Mouse (Mus musculus) thymus, adult 2 months (tissue): ENCODE data around the gene Tmem203. TPM values are rescaled to one million over a fixed set of nuclear protein-coding genes. Genes with fewer than 3 reads are reported as not detected.

Experiments
- DNase-seq: peaks from one replicate; pipeline ENCODE4 v3.0.0; 2021
- H3K27ac ChIP-seq: fragments of 200-500 bp; 2 replicates; pipeline ENCODE4 v1.5.1; 2012; ENCODE audit warnings: low read length, control low read depth; ENCODE audit not compliant: control insufficient read depth, insufficient read depth
- H3K27me3 ChIP-seq: fragments of 200-500 bp; 2 replicates; pipeline ENCODE4 v1.6.1; 2012; ENCODE audit warnings: mild to moderate bottlenecking, low read length, moderate library complexity, mixed read lengths; ENCODE audit not compliant: control insufficient read depth, insufficient read depth
- H3K36me3 ChIP-seq: fragments of 200-500 bp; 2 replicates; pipeline ENCODE4 v1.6.1; 2012; ENCODE audit warnings: mild to moderate bottlenecking, low read length, moderate library complexity; ENCODE audit not compliant: control insufficient read depth, insufficient read depth
- H3K4me1 ChIP-seq: fragments of 200-500 bp; replicated peaks from 2 replicates; pipeline ENCODE4 v1.6.1; 2012; ENCODE audit warnings: low read length; ENCODE audit not compliant: control insufficient read depth, insufficient read depth
- H3K4me3 ChIP-seq: fragments of 200-500 bp; 2 replicates; pipeline ENCODE4 v1.5.1; 2012; ENCODE audit warnings: mild to moderate bottlenecking, low read length, control low read depth, moderate library complexity; ENCODE audit not compliant: control insufficient read depth, insufficient read depth
- CTCF ChIP-seq: fragments of 200-500 bp; IDR thresholded peaks from 2 replicates; pipeline ENCODE4 v1.5.1; 2012; ENCODE audit warnings: mild to moderate bottlenecking, control low read depth, low read length, moderate library complexity, borderline replicate concordance; ENCODE audit not compliant: control insufficient read depth, poor library complexity, insufficient read depth; ENCODE audit errors: extremely low read depth
- POLR2A ChIP-seq: fragments of 200-500 bp; IDR thresholded peaks from 2 replicates; pipeline ENCODE4 v1.6.1; 2012; ENCODE audit warnings: mild to moderate bottlenecking, low read length, control low read depth, moderate library complexity; ENCODE audit not compliant: control insufficient read depth, poor library complexity, insufficient read depth; ENCODE audit errors: extremely low read depth
- WGBS: fragments of 180-500 bp; shearing (Covaris S2); methylation state at CpG from one replicate; pipeline ENCODE4 v1.1.7; 2018; 5-methylcytosine and 5-hydroxymethylcytosine counted together
- polyA plus RNA-seq: library from polyadenylated mRNA; depleted of rRNA; stranded (reverse); fragments of >200 nt; gene quantifications from 2 replicates; pipeline ENCODE4 v1.2.3, GENCODE M21; 2012

Gene Tmem203
- polyA plus RNA-seq, 1 experiment, result 66.1 TPM

DNA sequence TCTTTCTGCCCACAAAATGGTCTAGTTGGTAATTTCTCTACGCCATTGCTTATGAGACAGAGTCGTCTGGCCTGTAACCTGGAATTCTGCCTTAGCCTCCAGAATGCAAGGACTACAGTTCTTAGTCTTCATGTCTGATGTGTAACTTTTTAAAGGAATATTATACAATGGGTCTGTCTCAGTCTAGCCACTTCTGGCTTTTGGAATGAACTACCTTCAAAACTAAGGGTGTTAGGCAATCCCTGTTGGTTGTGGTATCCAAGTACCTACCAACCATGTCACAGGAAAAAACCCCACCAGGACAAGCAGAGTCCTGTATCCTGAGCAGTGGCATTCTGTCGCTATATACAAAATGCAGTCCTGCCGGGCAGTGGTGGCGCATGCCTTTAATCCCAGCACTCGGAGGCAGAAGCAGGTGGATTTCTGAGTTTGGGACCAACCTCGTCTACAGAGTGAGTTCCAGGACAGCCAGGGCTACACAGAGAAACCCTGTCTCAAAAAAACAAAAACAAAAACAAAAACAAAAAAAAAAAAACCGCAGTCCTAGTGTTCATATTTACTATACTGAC, 29.3 kb upstream of the Tmem203 start:
- Histone ChIP-seq H3K4me1 (peaks cover 14% of the 10 kb centered on the region), H3K4me3 (no peak overlapping the region), H3K27ac (no peak overlapping the region; the same call in 1 of the 2 replicates), H3K36me3 (0 out of 2 replicates have a peak, but pooled peaks cover 3% of the 10 kb centered on the region), H3K27me3 (no peaks in the 10 kb centered on the region)
- no peak for TF ChIP-seq POLR2A
- TF ChIP-seq CTCF, result no peak
- 93% methylated on average over 8 of the region's 8 CpGs for WGBS
- DNase-seq, result no peak

DNA sequence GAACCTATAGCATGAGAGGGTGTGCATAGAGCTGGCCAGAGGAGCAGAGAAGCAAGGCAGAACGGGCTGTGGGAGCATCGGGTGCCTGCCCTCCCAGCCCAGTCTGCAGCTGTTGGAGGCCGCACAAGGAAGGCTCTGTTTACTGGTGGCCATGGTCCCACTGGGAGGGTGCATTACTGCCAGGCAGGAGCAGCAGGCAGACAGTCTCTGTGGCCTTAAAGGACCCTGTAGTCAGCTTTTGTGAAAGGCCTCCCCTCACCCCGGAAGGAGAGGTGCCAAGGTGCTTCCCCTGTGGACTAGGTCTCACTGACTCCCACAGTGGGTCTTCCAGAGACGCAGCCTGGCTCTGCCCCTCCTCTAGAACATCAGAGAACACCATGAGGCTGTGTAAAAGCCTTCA, 28.4 kb upstream of the Tmem203 start:
- H3K27me3 ChIP-seq, result no peaks in the 10 kb centered on the region
- WGBS, result 90% methylated on average over 5 of the region's 5 CpGs
- DNase-seq, result no peak
- no peak overlapping the region for H3K27ac ChIP-seq
- no peak overlapping the region for H3K4me3 ChIP-seq
- 0 out of 2 replicates have a peak, but pooled peaks cover under 1% of the 10 kb centered on the region for H3K36me3 ChIP-seq
- peaks cover 14% of the 10 kb centered on the region for H3K4me1 ChIP-seq
- TF ChIP-seq POLR2A (no peak), CTCF (no peak)

DNA sequence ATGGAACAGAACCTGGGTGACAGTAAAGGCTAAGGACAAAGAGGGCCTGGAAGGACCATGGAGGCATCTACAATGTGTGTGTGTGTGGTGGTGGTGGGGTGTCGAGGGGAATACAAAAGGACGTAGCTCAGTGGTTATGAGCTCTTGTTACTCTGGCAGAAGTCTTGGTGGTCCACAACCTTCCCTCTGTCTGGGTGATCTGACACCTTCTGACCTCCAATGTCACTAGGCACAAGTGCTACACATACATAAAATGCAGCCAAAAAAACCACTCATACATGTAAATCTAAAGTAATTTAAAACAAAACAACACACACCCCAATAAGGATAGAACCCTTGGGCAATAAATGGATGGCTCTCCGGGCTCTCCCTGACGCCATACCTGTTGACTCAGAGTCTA, 27.8 kb upstream of the Tmem203 start:
- H3K27me3 ChIP-seq, result no peaks in the 10 kb centered on the region
- H3K4me3 ChIP-seq, result no peak overlapping the region
- TF ChIP-seq CTCF (no peak), POLR2A (no peak)
- DNase-seq, result no peak
- no peaks in the 10 kb centered on the region for H3K36me3 ChIP-seq
- H3K27ac ChIP-seq, result no peak overlapping the region
- peaks cover 14% of the 10 kb centered on the region for H3K4me1 ChIP-seq
- WGBS, result 97% methylated on average over 4 of the region's 4 CpGs

DNA sequence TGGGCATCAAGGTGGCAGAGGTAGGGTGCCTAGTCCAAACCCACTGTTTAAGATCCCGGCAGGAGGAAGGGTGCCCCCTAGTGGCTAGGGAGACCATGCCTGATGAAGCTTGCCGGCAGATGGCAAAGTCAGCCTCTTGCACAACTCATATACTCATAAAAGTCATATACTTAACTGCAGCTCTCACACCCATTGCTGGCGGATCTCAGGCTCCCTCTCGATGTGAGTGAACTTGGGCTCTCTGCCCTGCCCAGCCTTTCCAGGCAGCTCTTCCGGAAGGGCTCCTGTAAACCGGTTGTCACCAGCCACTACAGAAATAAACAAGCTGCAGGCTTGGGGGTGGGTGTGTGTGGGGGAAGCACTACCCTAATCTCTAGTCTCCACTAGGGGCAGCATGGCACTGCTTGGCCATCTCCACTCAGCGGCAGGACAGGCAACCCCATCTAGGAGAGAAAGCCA, 26.8 kb upstream of the Tmem203 start:
- 2% methylated on average over 7 of the region's 7 CpGs for WGBS
- H3K27me3 ChIP-seq, result no peaks in the 10 kb centered on the region; the same call in 1 of the 2 replicates
- TF ChIP-seq CTCF, result peak; percentile 84; the same call in 1 of the 2 replicates
- TF ChIP-seq POLR2A, result no peak
- H3K4me3 ChIP-seq, result peak overlapping the region; percentile 37
- peaks cover 9% of the 10 kb centered on the region for H3K4me1 ChIP-seq
- peak overlapping the region; percentile 61 for H3K27ac ChIP-seq
- DNase-seq, result peak; percentile 86
- H3K36me3 ChIP-seq, result no peaks in the 10 kb centered on the region

DNA sequence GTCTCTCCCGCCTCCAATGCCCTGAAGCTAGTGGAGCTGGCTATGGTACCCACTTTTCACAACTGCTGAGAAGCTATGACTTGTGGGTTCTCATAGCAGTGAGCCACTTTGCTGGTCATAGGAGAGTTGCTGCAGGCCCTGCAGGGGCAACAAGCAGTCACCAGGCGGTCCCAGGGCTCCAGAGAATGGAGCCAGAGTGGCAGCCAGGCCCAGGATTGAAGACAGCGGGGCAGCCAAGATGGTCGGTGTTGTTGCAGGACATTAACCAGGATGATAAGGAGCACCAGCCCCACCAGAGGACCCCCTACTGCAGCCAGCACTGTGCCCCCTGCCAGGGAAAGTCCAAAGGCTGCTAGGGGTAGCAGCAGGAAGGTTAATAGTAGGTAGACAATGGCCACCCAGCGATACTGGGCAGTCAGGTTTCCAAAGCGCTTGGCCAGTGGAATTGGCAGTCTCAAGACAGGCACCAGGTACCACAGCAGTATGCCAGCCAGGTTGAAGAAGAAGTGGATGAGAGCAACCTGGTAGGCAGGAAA, 26.2 kb upstream of the Tmem203 start:
- DNase-seq, result no peak
- no peaks in the 10 kb centered on the region for H3K36me3 ChIP-seq
- H3K27me3 ChIP-seq, result no peaks in the 10 kb centered on the region; the same call in 1 of the 2 replicates
- H3K27ac ChIP-seq, result no peak overlapping the region
- H3K4me1 ChIP-seq, result peaks cover 5% of the 10 kb centered on the region
- no peak for TF ChIP-seq POLR2A
- no peak for TF ChIP-seq CTCF
- H3K4me3 ChIP-seq, result no peak overlapping the region
- 88% methylated on average over 6 of the region's 6 CpGs for WGBS

DNA sequence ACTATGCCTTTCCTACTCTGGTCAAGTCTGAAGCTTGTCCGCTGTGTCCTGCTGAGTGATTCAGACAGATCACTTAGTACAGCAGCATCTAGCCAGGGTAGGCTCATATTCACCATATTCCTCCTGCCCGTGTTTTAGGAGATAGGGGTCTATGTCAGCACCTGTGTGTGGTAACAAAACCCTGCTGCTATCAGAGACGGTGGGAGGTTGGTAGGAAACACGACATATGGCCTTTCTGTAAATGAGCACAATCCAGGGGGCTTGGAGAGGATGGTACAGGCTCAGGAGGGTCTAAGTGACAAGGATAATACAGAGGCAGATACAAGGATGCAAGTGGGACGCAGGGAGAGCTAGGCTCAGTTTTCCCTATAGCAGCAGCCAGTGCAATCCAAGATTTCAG, 25.7 kb upstream of the Tmem203 start:
- H3K27me3 ChIP-seq, result no peaks in the 10 kb centered on the region; the same call in 1 of the 2 replicates
- DNase-seq, result no peak
- no peak overlapping the region for H3K4me3 ChIP-seq
- no peak for TF ChIP-seq POLR2A
- WGBS, result 95% methylated on average over 5 of the region's 5 CpGs
- H3K4me1 ChIP-seq, result peaks cover 5% of the 10 kb centered on the region
- H3K27ac ChIP-seq, result no peak overlapping the region
- H3K36me3 ChIP-seq, result no peaks in the 10 kb centered on the region
